Mouse (Mus musculus): ENCODE measurements around the gene Ppm1d. TPM values are rescaled to one million over a fixed set of nuclear protein-coding genes. Genes with fewer than 3 reads are reported as not detected.

Ppm1d gene
- polyA plus RNA-seq, 1 experiment, result 6.1 TPM

- Histone ChIP-seq H3K4me2 (ENCODE audit: low read depth) (no peak overlapping the region), H3K27me3 (ENCODE audit: control insufficient read depth, insufficient read depth, insufficient read length) (no peaks in the 10 kb centered on the region), H3K4me3 (no peak overlapping the region), H3K79me2 (ENCODE audit: control insufficient read depth, insufficient read depth) (no peaks in the 10 kb centered on the region), H3ac (ENCODE audit: control insufficient read depth, insufficient read length) (no peak overlapping the region), H3K36me3 (ENCODE audit: control insufficient read depth, insufficient read depth) (peaks cover 15% of the 10 kb centered on the region)
- TF ChIP-seq MYOG (IDR thresholded peaks at IDR 0.05; ENCODE audit: control insufficient read depth in 1 of 3, insufficient read depth in 1 of 3, insufficient read length in 2 of 3, low read depth in 2 of 3) (no peak), E2F4 (IDR thresholded peaks at IDR 0.05; ENCODE audit: insufficient read depth) (no peak), TCF12 (IDR thresholded peaks at IDR 0.05; ENCODE audit: insufficient read depth, poor library complexity, severe bottlenecking) (no peak), USF1 (IDR thresholded peaks at IDR 0.05; ENCODE audit: low read depth) (no peak), MYOD1 (IDR thresholded peaks at IDR 0.05; ENCODE audit: control insufficient read depth in 1 of 3, insufficient read length in 2 of 3, low read depth in 2 of 3) (no peak), SRF (IDR thresholded peaks at IDR 0.05; ENCODE audit: control insufficient read depth, insufficient read length, low read depth) (no peak), POLR2AphosphoS2 (IDR thresholded peaks at IDR 0.05; ENCODE audit: insufficient read length, low read depth) (no peak), MAX (IDR thresholded peaks at IDR 0.05; ENCODE audit: low read depth) (no peak), TCF3 (IDR thresholded peaks at IDR 0.05; ENCODE audit: insufficient read length, low read depth) (no peak), POLR2A (IDR thresholded peaks at IDR 0.05; ENCODE audit: insufficient read length, low read depth) (no peak), CEBPB (IDR thresholded peaks at IDR 0.05; ENCODE audit: insufficient read depth, poor library complexity, severe bottlenecking) (no peak), REST (IDR thresholded peaks at IDR 0.05; ENCODE audit: insufficient read depth, insufficient read length) (no peak)
These were observed 28.3 kb downstream of the Ppm1d start for GRCm38 (mm10) chr11:85339173-85339831.

GRCm38 (mm10) chr11:85340070-85340616 lies 29.1 kb downstream of the Ppm1d start:
- TF ChIP-seq USF1 (IDR thresholded peaks at IDR 0.05; ENCODE audit: low read depth) (no peak), POLR2A (IDR thresholded peaks at IDR 0.05; ENCODE audit: insufficient read length, low read depth) (no peak), MAX (IDR thresholded peaks at IDR 0.05; ENCODE audit: low read depth) (no peak), SRF (IDR thresholded peaks at IDR 0.05; ENCODE audit: control insufficient read depth, insufficient read length, low read depth) (no peak), POLR2AphosphoS2 (IDR thresholded peaks at IDR 0.05; ENCODE audit: insufficient read length, low read depth) (no peak), REST (IDR thresholded peaks at IDR 0.05; ENCODE audit: insufficient read depth, insufficient read length) (no peak), MYOD1 (IDR thresholded peaks at IDR 0.05; ENCODE audit: control insufficient read depth in 1 of 3, insufficient read length in 2 of 3, low read depth in 2 of 3) (no peak), TCF12 (IDR thresholded peaks at IDR 0.05; ENCODE audit: insufficient read depth, poor library complexity, severe bottlenecking) (no peak), TCF3 (IDR thresholded peaks at IDR 0.05; ENCODE audit: insufficient read length, low read depth) (no peak), CEBPB (IDR thresholded peaks at IDR 0.05; ENCODE audit: insufficient read depth, poor library complexity, severe bottlenecking) (no peak), E2F4 (IDR thresholded peaks at IDR 0.05; ENCODE audit: insufficient read depth) (no peak), MYOG (IDR thresholded peaks at IDR 0.05; ENCODE audit: control insufficient read depth in 1 of 3, insufficient read depth in 1 of 3, insufficient read length in 2 of 3, low read depth in 2 of 3) (no peak)
- peaks cover 15% of the 10 kb centered on the region for H3K36me3 ChIP-seq (ENCODE audit: control insufficient read depth, insufficient read depth)
- no peaks in the 10 kb centered on the region for H3K79me2 ChIP-seq (ENCODE audit: control insufficient read depth, insufficient read depth)
- H3K4me2 ChIP-seq (ENCODE audit: low read depth), result no peak overlapping the region
- H3ac ChIP-seq (ENCODE audit: control insufficient read depth, insufficient read length), result no peak overlapping the region
- no peak overlapping the region for H3K4me3 ChIP-seq
- no peaks in the 10 kb centered on the region for H3K27me3 ChIP-seq (ENCODE audit: control insufficient read depth, insufficient read depth, insufficient read length)

GRCm38 (mm10) chr11:85352539-85353380 lies 41.7 kb downstream of the Ppm1d start, which contains the start of gene Bcas3:
Gene Bcas3 (plus strand): TSS chr11:85353167.
- no peaks in the 10 kb centered on the region for H3K27me3 ChIP-seq (ENCODE audit: control insufficient read depth, insufficient read depth, insufficient read length)

GRCm38 (mm10) chr11:85353819-85354218 lies 42.8 kb downstream of the Ppm1d start:
- no peaks in the 10 kb centered on the region for H3K27me3 ChIP-seq (ENCODE audit: control insufficient read depth, insufficient read depth, insufficient read length)
- H3K4me2 ChIP-seq (ENCODE audit: low read depth), result peak overlapping the region; percentile 89
- no peak for TF ChIP-seq SRF (IDR thresholded peaks at IDR 0.05; ENCODE audit: control insufficient read depth, insufficient read length, low read depth)
- TF ChIP-seq POLR2A (IDR thresholded peaks at IDR 0.05; ENCODE audit: insufficient read length, low read depth), result no peak
- TF ChIP-seq E2F4 (IDR thresholded peaks at IDR 0.05; ENCODE audit: insufficient read depth), result no peak
- TF ChIP-seq TCF12 (IDR thresholded peaks at IDR 0.05; ENCODE audit: insufficient read depth, poor library complexity, severe bottlenecking), result no peak
- no peak for TF ChIP-seq MYOD1 (IDR thresholded peaks at IDR 0.05; ENCODE audit: control insufficient read depth in 1 of 3, insufficient read length in 2 of 3, low read depth in 2 of 3)
- no peak for TF ChIP-seq TCF3 (IDR thresholded peaks at IDR 0.05; ENCODE audit: insufficient read length, low read depth)
- TF ChIP-seq POLR2AphosphoS2 (IDR thresholded peaks at IDR 0.05; ENCODE audit: insufficient read length, low read depth), result no peak
- no peak for TF ChIP-seq MAX (IDR thresholded peaks at IDR 0.05; ENCODE audit: low read depth)
- TF ChIP-seq USF1 (IDR thresholded peaks at IDR 0.05; ENCODE audit: low read depth), result no peak
- no peak for TF ChIP-seq MYOG (IDR thresholded peaks at IDR 0.05; ENCODE audit: control insufficient read depth in 1 of 3, insufficient read depth in 1 of 3, insufficient read length in 2 of 3, low read depth in 2 of 3)
- TF ChIP-seq CEBPB (IDR thresholded peaks at IDR 0.05; ENCODE audit: insufficient read depth, poor library complexity, severe bottlenecking), result no peak
- no peak for TF ChIP-seq REST (IDR thresholded peaks at IDR 0.05; ENCODE audit: insufficient read depth, insufficient read length)
- no peaks in the 10 kb centered on the region for H3K79me2 ChIP-seq (ENCODE audit: control insufficient read depth, insufficient read depth)
- H3ac ChIP-seq (ENCODE audit: control insufficient read depth, insufficient read length), result peak overlapping the region; percentile 6
- H3K4me3 ChIP-seq, result peak overlapping the region; percentile 65
- peaks cover under 1% of the 10 kb centered on the region for H3K36me3 ChIP-seq (ENCODE audit: control insufficient read depth, insufficient read depth)

More at GRCm38 (mm10) chr11:85352539-85353380, 41.7 kb downstream of the Ppm1d start, which contains the start of gene Bcas3:
- TF ChIP-seq POLR2AphosphoS2 (IDR thresholded peaks at IDR 0.05; ENCODE audit: insufficient read length, low read depth), result peak; percentile 77
- TF ChIP-seq TCF3 (IDR thresholded peaks at IDR 0.05; ENCODE audit: insufficient read length, low read depth), result peak; percentile 30
- peak; percentile 76 for TF ChIP-seq USF1 (IDR thresholded peaks at IDR 0.05; ENCODE audit: low read depth)
- TF ChIP-seq MYOG (IDR thresholded peaks at IDR 0.05; ENCODE audit: control insufficient read depth in 1 of 3, insufficient read depth in 1 of 3, insufficient read length in 2 of 3, low read depth in 2 of 3), result no peak
- TF ChIP-seq POLR2A (IDR thresholded peaks at IDR 0.05; ENCODE audit: insufficient read length, low read depth), result peak; percentile 85
- peak; percentile 82 for TF ChIP-seq MAX (IDR thresholded peaks at IDR 0.05; ENCODE audit: low read depth)
- Histone ChIP-seq H3ac (ENCODE audit: control insufficient read depth, insufficient read length) (peak within 1 kb of the TSS; percentile 6), H3K4me3 (peak within 1 kb of the TSS; percentile 65), H3K4me2 (ENCODE audit: low read depth) (peak within 1 kb of the TSS; percentile 89), H3K36me3 (ENCODE audit: control insufficient read depth, insufficient read depth) (no peaks in the 10 kb centered on the region), H3K79me2 (ENCODE audit: control insufficient read depth, insufficient read depth) (no peaks in the 10 kb centered on the region)

Measured in myocyte (in vitro differentiated cells).